Mouse (Mus musculus): ENCODE measurements around the gene Ttc9b. TPM values are rescaled to one million over a fixed set of nuclear protein-coding genes. Genes with fewer than 3 reads are reported as not detected.

Ttc9b gene
- polyA plus RNA-seq, 1 experiment from 2014 or later, result 1.1 TPM

DNA sequence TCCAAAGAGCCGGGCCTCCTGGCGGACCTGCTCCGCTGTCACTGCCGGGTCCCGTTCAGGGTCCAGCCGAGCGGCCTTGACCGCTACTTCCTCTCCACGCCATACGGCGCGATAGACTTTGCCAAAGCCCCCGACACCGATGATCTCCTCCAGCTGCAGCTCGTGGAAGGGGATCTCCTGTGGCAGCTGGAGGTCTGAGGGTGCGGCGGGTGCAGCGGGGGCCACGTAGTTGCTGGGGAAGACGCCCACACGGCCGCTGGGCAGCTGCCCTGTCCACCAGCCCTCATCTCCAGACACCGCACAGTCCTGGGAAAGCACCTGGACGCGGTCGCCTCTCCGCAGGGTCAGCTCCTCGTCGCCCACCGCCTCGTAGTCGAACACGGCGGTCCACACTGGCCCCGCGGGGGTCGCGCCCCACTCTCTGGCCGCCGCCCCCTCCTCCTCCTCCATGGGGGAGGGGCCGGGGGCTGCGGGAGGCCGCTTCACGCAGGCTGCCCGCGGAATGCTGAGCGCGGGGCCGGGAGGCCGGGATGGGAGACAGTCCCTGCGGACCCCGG is 19.9 kb downstream of the Ttc9b start:
- H3K27ac ChIP-seq, result no peak overlapping the region
- H3K9ac ChIP-seq, result peak overlapping the region; percentile 90
- H3K4me2 ChIP-seq, result peak overlapping the region; percentile 95
- H3K27me3 ChIP-seq, result no peaks in the 10 kb centered on the region
- H3K36me3 ChIP-seq, result peaks cover 24% of the 10 kb centered on the region; the same call in 1 of the 2 replicates
- 1% methylated on average over 51 of the region's 52 CpGs for WGBS
- ATAC-seq (ENCODE audit: insufficient number of reproducible peaks, insufficient read depth, low FRiP score, low TSS enrichment, low read depth), result no peak
- peaks cover 26% of the 10 kb centered on the region for H3K4me1 ChIP-seq
- H3K9me3 ChIP-seq, result no peaks in the 10 kb centered on the region
- peak overlapping the region; percentile 93 for H3K4me3 ChIP-seq

DNA sequence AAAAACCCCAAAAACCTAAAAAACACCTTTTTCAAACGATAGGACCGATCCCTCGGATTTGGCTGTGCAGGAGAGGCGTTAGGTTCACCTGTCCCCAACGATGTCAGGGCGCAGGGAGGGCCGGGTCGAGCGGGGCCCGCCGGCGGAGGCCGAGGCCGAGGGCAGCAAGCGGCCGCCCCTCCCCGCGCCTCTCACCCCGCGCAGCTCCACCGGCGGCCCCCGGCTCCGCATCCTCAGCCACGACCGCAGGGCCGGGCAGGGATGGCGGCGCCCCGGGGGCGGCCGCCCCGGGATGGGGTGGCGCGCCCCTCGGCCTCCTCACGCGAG is 20.4 kb downstream of the Ttc9b start:
- no peaks in the 10 kb centered on the region for H3K27me3 ChIP-seq
- peak overlapping the region; percentile 94 for H3K27ac ChIP-seq
- H3K4me2 ChIP-seq, result peak overlapping the region; percentile 95
- H3K4me3 ChIP-seq, result peak overlapping the region; percentile 93
- H3K9ac ChIP-seq, result peak overlapping the region; percentile 90
- H3K4me1 ChIP-seq, result peaks cover 26% of the 10 kb centered on the region
- 1% methylated on average over 36 of the region's 38 CpGs for WGBS
- H3K36me3 ChIP-seq, result peaks cover 22% of the 10 kb centered on the region; the same call in 1 of the 2 replicates
- ATAC-seq (ENCODE audit: insufficient number of reproducible peaks, insufficient read depth, low FRiP score, low TSS enrichment, low read depth), result no peak
- H3K9me3 ChIP-seq, result no peaks in the 10 kb centered on the region

DNA sequence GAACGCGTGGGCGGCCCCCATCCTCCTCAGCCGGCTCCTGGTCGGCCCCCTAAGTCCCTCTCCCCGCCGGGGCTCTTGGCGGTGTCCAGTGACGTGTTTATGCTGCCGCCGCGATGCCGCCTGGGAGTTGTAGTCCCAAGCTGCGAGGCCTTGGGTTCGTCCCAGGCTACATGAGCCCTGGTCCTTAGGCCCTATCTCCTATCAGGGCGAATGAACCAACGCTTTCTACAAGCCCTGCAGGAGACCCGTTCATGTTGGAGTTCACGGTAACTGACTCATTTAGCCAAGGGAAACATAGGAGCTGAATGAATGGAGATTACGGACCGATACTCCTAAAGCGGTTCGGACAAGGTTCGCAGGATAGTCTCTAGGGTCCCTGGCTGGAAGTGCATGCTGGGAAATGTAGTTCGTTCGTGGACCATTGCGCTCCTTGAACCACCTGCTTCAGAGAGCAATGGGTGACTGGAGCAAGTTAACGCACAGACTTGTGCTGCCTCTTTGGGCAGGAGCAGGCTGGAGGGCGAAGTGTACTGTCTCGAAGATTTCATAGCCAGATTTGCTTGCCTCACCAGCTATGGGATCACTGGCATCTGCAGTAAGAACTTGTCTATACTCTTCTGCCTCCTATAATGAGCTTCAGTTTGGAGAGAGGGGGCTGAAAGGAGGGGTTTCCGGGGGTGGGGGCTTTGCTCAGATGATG is 21.0 kb downstream of the Ttc9b start, which contains the start of gene Map3k10:
Gene Map3k10, minus strand, starts transcription at position 77 of the 700 bp plus-strand sequence.
- under 1% methylated on average over 31 of the region's 31 CpGs for WGBS
- Histone ChIP-seq H3K4me2 (peak within 1 kb of the TSS; percentile 95), H3K36me3 (peaks cover 22% of the 10 kb centered on the region; the same call in 1 of the 2 replicates), H3K4me1 (peaks cover 26% of the 10 kb centered on the region), H3K4me3 (peak within 1 kb of the TSS; percentile 93), H3K9ac (peak within 1 kb of the TSS; percentile 90), H3K27ac (peak within 1 kb of the TSS; percentile 94), H3K9me3 (no peaks in the 10 kb centered on the region), H3K27me3 (no peaks in the 10 kb centered on the region)
- peak; percentile 94 for ATAC-seq (ENCODE audit: insufficient number of reproducible peaks, insufficient read depth, low FRiP score, low TSS enrichment, low read depth)

DNA sequence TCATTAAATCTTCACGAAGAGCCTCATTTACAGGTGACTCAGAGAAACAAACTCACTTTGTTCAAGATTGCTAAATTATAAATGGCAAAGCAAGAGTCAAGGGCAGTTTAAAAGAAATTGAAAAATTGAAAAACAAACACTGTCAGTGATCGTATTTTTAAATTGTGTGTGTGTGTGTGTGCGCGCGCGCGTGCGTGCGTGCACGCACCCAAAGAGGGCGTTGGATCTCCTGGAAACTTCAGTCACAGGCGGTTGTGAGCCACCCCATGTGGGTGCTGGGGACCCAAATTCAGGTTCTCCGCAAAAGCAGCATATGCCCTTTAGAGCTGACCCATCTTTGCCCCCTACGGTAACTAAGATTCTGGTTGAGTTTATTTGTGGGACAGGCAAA is 21.5 kb downstream of the Ttc9b start:
- Histone ChIP-seq H3K27ac (no peak overlapping the region), H3K4me3 (peak overlapping the region; percentile 93), H3K9ac (no peak overlapping the region), H3K4me1 (peaks cover 26% of the 10 kb centered on the region), H3K36me3 (peaks cover 18% of the 10 kb centered on the region; the same call in 1 of the 2 replicates), H3K27me3 (no peaks in the 10 kb centered on the region), H3K4me2 (peak overlapping the region; percentile 95), H3K9me3 (no peaks in the 10 kb centered on the region)
- ATAC-seq (ENCODE audit: insufficient number of reproducible peaks, insufficient read depth, low FRiP score, low TSS enrichment, low read depth), result no peak
- WGBS, result 26% methylated on average over 14 of the region's 14 CpGs

- Histone ChIP-seq H3K4me3 (no peak overlapping the region), H3K4me1 (peaks cover 8% of the 10 kb centered on the region), H3K36me3 (no peaks in the 10 kb centered on the region), H3K27ac (no peak overlapping the region), H3K27me3 (no peaks in the 10 kb centered on the region), H3K4me2 (no peak overlapping the region), H3K9me3 (no peaks in the 10 kb centered on the region), H3K9ac (no peak overlapping the region)
- ATAC-seq (ENCODE audit: insufficient number of reproducible peaks, insufficient read depth, low FRiP score, low TSS enrichment, low read depth), result no peak
- WGBS, result 59% methylated on average over 2 of the region's 2 CpGs
These were observed 29.5 kb downstream of the Ttc9b start for GRCm38 (mm10) chr7:27683218-27683617.

DNA sequence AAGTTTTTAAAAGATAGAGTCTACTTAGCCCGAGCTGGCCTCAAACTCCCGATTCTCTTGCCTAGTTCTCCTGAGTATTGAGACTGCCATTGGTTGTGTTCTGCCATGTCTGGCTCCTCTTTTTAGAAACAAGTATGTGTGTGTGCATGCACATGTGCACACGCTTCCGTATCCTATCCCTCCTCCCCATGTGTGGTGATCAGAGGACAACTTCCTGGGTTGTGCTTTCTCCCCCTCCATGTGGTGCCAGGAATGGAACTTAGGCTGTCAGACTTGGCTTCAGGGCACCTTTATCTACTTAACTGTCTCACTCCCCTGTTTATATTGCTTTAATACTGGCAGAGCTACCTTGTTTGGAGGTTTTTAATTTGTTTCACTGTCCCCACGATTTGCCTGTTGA is 31.5 kb downstream of the Ttc9b start:
- Histone ChIP-seq H3K9me3 (no peaks in the 10 kb centered on the region), H3K4me2 (peak overlapping the region; percentile 50), H3K4me3 (peak overlapping the region; percentile 16; the same call in 1 of the 2 replicates), H3K36me3 (no peaks in the 10 kb centered on the region), H3K4me1 (peaks cover 17% of the 10 kb centered on the region), H3K27ac (no peak overlapping the region), H3K9ac (peak overlapping the region; percentile 46), H3K27me3 (no peaks in the 10 kb centered on the region)
- 38% methylated on average over 5 of the region's 5 CpGs for WGBS
- ATAC-seq (ENCODE audit: insufficient number of reproducible peaks, insufficient read depth, low FRiP score, low TSS enrichment, low read depth), result no peak

- Histone ChIP-seq H3K27me3 (no peaks in the 10 kb centered on the region), H3K36me3 (no peaks in the 10 kb centered on the region), H3K27ac (no peak overlapping the region), H3K9ac (peak overlapping the region; percentile 46), H3K4me1 (peaks cover 21% of the 10 kb centered on the region), H3K9me3 (no peaks in the 10 kb centered on the region), H3K4me3 (peak overlapping the region; percentile 16; the same call in 1 of the 2 replicates), H3K4me2 (peak overlapping the region; percentile 50)
- WGBS, result 1% methylated on average over 6 of the region's 6 CpGs
- ATAC-seq (ENCODE audit: insufficient number of reproducible peaks, insufficient read depth, low FRiP score, low TSS enrichment, low read depth), result no peak
These were observed 32.0 kb downstream of the Ttc9b start for GRCm38 (mm10) chr7:27685681-27686080.

DNA sequence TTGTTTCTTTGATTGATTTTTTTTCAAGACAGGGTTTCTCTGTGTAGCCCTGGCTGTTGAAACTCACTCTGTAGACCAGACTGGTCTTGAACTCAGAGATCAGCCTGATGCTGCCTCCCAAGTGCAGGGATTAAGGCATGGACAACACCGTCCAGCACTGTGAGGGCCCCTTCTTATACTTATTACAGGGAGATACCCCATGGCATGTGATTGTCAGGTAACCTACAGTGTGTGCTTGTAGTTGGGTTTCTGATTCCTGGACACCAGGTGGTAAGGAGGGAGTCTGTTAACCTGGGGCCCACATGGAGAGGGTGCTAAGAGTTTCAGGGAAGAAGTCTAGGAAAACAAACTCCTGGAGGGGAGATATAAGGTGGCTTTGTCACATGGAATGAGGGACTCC is 33.3 kb downstream of the Ttc9b start:
- no peak for ATAC-seq (ENCODE audit: insufficient number of reproducible peaks, insufficient read depth, low FRiP score, low TSS enrichment, low read depth)
- no peaks in the 10 kb centered on the region for H3K36me3 ChIP-seq
- 90% methylated on average over 1 of the region's 1 CpGs for WGBS
- no peaks in the 10 kb centered on the region for H3K9me3 ChIP-seq
- H3K27me3 ChIP-seq, result no peaks in the 10 kb centered on the region
- H3K27ac ChIP-seq, result no peak overlapping the region
- H3K9ac ChIP-seq, result no peak overlapping the region
- no peak overlapping the region for H3K4me2 ChIP-seq
- H3K4me1 ChIP-seq, result peaks cover 21% of the 10 kb centered on the region
- H3K4me3 ChIP-seq, result no peak overlapping the region

DNA sequence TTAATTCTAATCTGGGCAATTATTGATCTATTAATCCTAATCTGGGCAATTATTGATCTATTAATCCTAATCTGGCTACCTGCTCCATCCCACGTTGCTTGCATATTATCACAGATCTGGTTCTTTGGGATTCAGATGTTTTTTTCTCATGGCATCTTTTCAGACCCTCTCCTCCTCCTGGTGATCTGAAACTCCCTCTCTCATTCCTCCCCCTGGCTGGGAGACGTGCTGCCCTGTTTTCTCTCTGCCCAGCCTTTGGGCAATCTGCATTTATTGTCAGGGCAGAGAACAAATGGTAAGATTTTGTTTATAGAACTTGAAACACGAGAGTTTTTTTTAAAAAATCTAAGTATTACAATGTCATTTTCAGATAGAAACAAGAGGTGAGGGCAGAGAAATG is 34.1 kb downstream of the Ttc9b start:
- no peaks in the 10 kb centered on the region for H3K9me3 ChIP-seq
- 68% methylated on average over 3 of the region's 3 CpGs for WGBS
- no peak overlapping the region for H3K27ac ChIP-seq
- ATAC-seq (ENCODE audit: insufficient number of reproducible peaks, insufficient read depth, low FRiP score, low TSS enrichment, low read depth), result no peak
- H3K4me2 ChIP-seq, result peak overlapping the region; percentile 67
- H3K4me3 ChIP-seq, result peak overlapping the region; percentile 49; the same call in 1 of the 2 replicates
- H3K9ac ChIP-seq, result 0 out of 2 replicates have a peak overlapping the region, but pooled peaks have one; percentile 79
- H3K36me3 ChIP-seq, result no peaks in the 10 kb centered on the region
- H3K27me3 ChIP-seq, result no peaks in the 10 kb centered on the region
- H3K4me1 ChIP-seq, result peaks cover 21% of the 10 kb centered on the region

- 31% methylated on average over 14 of the region's 14 CpGs for WGBS
- Histone ChIP-seq H3K36me3 (no peaks in the 10 kb centered on the region), H3K27ac (peak overlapping the region; percentile 77), H3K4me3 (peak overlapping the region; percentile 49), H3K4me1 (peaks cover 21% of the 10 kb centered on the region), H3K9me3 (no peaks in the 10 kb centered on the region), H3K9ac (peak overlapping the region; percentile 79), H3K27me3 (no peaks in the 10 kb centered on the region), H3K4me2 (peak overlapping the region; percentile 67)
- no peak for ATAC-seq (ENCODE audit: insufficient number of reproducible peaks, insufficient read depth, low FRiP score, low TSS enrichment, low read depth)
These were observed 34.6 kb downstream of the Ttc9b start for GRCm38 (mm10) chr7:27688246-27688788.

DNA sequence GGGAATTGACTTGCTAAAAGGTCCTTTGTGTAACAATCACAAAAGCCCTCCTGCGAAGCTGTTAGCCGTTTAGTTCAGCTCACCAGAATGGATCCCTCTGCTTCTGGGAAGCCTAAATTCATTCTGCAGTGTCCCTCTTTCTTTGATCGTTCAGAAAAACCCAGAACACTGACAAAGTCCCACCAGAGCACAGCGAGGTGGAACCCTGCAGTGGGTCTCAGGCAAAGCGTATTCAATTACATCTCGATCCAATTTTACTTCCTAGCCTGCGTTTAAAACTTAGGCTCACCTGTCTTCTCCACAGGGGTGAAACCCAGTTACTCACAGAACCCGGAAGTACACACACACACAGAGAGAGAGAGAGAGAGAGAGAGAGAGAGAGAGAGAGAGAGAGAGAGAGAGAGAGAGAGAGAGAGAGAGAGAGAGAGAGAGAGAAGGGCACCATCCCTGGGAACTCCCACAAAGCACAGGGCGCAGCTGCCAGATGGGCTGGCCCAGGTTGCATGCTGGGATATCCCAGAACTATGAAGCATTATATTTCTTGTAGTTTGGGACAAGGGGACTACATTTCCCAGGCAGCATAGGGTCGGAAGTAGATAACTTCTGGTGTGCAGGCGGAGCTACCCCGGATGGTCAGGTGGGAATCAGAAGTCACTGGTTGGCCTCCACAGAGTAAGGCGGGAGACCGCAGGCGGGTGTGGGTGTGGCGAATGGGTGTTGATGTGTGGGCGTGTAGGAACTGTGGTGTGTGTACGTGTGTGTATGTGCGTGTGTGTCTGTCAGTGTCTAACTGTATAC is 35.3 kb downstream of the Ttc9b start, which contains the start of gene Zfp607b:
Gene Zfp607b, plus strand, starts transcription at position 526 of the 798 bp plus-strand sequence.
- H3K4me3 ChIP-seq, result peak within 1 kb of the TSS; percentile 49
- H3K27me3 ChIP-seq, result no peaks in the 10 kb centered on the region
- ATAC-seq (ENCODE audit: insufficient number of reproducible peaks, insufficient read depth, low FRiP score, low TSS enrichment, low read depth), result peak; percentile 99
- H3K36me3 ChIP-seq, result no peaks in the 10 kb centered on the region
- under 1% methylated on average over 19 of the region's 19 CpGs for WGBS
- H3K9ac ChIP-seq, result peak within 1 kb of the TSS; percentile 79
- H3K4me1 ChIP-seq, result peaks cover 21% of the 10 kb centered on the region
- peak within 1 kb of the TSS; percentile 67 for H3K4me2 ChIP-seq
- H3K27ac ChIP-seq, result peak within 1 kb of the TSS; percentile 77
- no peaks in the 10 kb centered on the region for H3K9me3 ChIP-seq
